Mouse (Mus musculus): Measurements from ENCODE around the gene Sertad1. TPM values are rescaled to one million over a fixed set of nuclear protein-coding genes. Genes with fewer than 3 reads are reported as not detected.

Sertad1 gene
- polyA plus RNA-seq, 1 experiment from 2014 or later, result 24.3 TPM

DNA sequence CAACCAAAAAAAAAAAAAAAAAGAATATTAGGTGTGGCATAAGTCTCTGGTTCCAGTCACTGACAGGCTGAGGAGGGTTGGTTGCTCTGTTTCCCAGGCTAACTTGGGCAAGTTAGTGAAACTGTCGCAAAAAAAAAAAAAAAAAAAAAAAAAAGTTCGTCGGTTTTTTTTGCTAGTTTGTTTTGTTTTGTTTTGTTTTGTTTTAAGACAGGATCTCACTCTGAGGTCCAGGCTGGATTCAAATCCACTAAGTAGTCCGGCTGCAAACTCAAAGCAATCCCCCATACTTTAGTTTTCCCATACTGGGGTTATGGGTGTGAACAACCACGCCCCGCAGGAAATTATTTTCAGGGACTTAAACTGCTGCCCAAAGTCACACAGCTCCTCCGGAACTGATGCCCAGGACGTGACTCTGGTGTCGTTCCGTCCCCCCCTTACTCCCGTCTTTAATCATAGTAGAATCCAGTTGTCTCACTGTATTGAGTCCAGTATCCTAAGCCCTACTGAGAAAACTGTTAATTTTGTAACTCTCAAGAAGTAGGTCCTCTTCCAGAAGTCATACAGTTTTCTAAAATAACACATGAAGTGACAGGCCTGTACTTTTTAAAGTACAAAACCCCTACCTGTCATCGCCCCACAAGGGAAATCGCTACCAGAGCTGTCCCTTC lies 474 bp upstream of the Sertad1 start:
- ATAC-seq (replicated peaks; ENCODE audit: insufficient number of reproducible peaks, low FRiP score, low TSS enrichment, low read depth) (0 out of 2 replicates have a peak, but pooled peaks have one; percentile 0), DNase-seq (ENCODE audit: low spot score) (peak; percentile 32)
- H3K9ac ChIP-seq (replicated peaks; ENCODE audit: low read length), result no peak overlapping the region
- H3K9me3 ChIP-seq (replicated peaks; ENCODE audit: control insufficient read depth, low read length), result no peaks in the 10 kb centered on the region
- peak overlapping the region; percentile 44 for H3K4me2 ChIP-seq (ENCODE audit: low read depth, low read length)
- WGBS, result 3% methylated on average over 13 of the region's 13 CpGs
- no peak overlapping the region for H3K27ac ChIP-seq (replicated peaks; ENCODE audit: low read depth, low read length)
- H3K27me3 ChIP-seq (ENCODE audit: control insufficient read depth, insufficient read depth, low read length), result no peaks in the 10 kb centered on the region
- peak overlapping the region; percentile 73 for H3K4me3 ChIP-seq (ENCODE audit: low read depth, low read length)
- H3K4me1 ChIP-seq (ENCODE audit: control insufficient read depth, insufficient read depth, low read length), result peaks cover 3% of the 10 kb centered on the region; the same call in 1 of the 2 replicates
- no peaks in the 10 kb centered on the region for H3K36me3 ChIP-seq (replicated peaks; ENCODE audit: control insufficient read depth, insufficient read depth, low read depth, low read length)

DNA sequence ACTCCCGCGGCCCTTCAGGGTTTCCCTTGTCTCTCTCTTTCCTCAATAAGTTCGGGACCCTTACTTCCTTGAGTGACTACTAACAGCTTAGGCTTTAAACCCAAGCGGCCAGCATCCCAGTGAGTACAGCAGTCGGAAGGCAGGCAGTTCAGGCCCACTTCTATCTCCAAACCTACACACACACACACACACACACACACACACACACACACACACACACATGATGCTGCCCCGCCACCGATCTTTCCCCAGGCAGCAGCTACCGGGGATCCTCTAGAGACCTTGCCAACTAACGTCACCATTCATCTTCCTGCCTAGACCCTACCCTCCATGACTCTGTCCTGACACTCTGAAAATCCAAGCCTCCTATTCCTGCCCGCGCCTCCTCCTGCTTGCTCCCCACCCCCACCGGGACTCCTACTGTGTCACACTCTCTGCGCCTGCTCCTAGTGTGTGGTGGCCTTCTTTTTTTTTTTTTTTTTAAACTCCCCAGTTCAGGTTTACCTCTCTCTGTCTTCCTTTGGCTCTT lies 1.1 kb downstream of the Sertad1 start:
- peak overlapping the region; percentile 95 for H3K27ac ChIP-seq (replicated peaks; ENCODE audit: low read depth, low read length)
- H3K9ac ChIP-seq (replicated peaks; ENCODE audit: low read length), result peak overlapping the region; percentile 84
- DNase-seq (ENCODE audit: low spot score), result peak; percentile 42
- H3K9me3 ChIP-seq (replicated peaks; ENCODE audit: control insufficient read depth, low read length), result no peaks in the 10 kb centered on the region
- H3K27me3 ChIP-seq (ENCODE audit: control insufficient read depth, insufficient read depth, low read length), result no peaks in the 10 kb centered on the region
- no peaks in the 10 kb centered on the region for H3K36me3 ChIP-seq (replicated peaks; ENCODE audit: control insufficient read depth, insufficient read depth, low read depth, low read length)
- H3K4me2 ChIP-seq (ENCODE audit: low read depth, low read length), result peak overlapping the region; percentile 61
- ATAC-seq (replicated peaks; ENCODE audit: insufficient number of reproducible peaks, low FRiP score, low TSS enrichment, low read depth), result no peak
- peak overlapping the region; percentile 73 for H3K4me3 ChIP-seq (ENCODE audit: low read depth, low read length)
- 2% methylated on average over 13 of the region's 13 CpGs for WGBS
- H3K4me1 ChIP-seq (ENCODE audit: control insufficient read depth, insufficient read depth, low read length), result peaks cover 3% of the 10 kb centered on the region; the same call in 1 of the 2 replicates

DNA sequence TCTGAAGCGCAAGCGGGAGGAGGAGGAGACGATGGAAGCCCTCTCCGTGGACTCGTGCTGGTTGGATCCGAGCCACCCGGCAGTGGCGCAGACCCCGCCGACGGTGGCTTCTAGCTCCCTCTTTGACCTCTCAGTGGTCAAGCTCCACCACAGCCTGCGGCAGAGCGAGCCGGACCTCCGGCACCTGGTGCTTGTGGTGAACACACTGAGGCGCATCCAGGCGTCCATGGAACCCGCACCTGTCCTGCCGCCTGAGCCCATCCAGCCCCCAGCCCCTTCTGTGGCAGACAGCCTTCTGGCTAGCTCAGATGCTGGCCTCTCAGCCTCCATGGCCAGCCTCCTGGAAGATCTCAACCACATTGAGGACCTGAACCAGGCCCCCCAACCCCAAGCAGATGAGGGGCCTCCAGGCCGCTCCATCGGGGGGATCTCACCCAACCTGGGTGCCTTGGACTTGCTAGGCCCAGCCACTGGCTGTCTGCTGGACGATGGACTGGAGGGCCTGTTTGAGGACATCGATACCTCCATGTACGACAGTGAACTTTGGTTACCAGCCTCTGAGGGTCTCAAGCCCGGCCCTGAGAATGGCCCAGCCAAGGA lies 2.7 kb downstream of the Sertad1 start:
- Histone ChIP-seq H3K27me3 (ENCODE audit: control insufficient read depth, insufficient read depth, low read length) (no peaks in the 10 kb centered on the region), H3K9ac (replicated peaks; ENCODE audit: low read length) (no peak overlapping the region), H3K9me3 (replicated peaks; ENCODE audit: control insufficient read depth, low read length) (no peaks in the 10 kb centered on the region), H3K36me3 (replicated peaks; ENCODE audit: control insufficient read depth, insufficient read depth, low read depth, low read length) (no peaks in the 10 kb centered on the region), H3K4me2 (ENCODE audit: low read depth, low read length) (no peak overlapping the region), H3K27ac (replicated peaks; ENCODE audit: low read depth, low read length) (no peak overlapping the region), H3K4me1 (ENCODE audit: control insufficient read depth, insufficient read depth, low read length) (peaks cover 3% of the 10 kb centered on the region; the same call in 1 of the 2 replicates), H3K4me3 (ENCODE audit: low read depth, low read length) (no peak overlapping the region)
- DNase-seq (ENCODE audit: low spot score) (no peak), ATAC-seq (replicated peaks; ENCODE audit: insufficient number of reproducible peaks, low FRiP score, low TSS enrichment, low read depth) (no peak)
- WGBS, result 91% methylated on average over 25 of the region's 25 CpGs

DNA sequence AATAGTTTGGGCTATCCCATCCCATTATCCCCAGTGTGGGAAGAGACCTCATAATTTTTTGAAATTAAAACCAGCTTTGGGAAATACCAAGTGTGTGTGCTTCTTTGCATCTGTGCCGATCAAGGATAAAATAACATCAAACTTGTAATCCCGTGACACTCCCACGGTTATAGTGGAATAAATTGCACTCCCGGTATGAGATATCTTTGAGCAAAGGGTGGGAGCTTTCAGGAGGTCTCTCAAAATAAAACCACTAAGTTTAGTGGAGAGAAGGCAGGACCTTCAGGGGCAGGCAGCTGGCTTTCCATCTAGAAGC lies 3.5 kb downstream of the Sertad1 start:
- Histone ChIP-seq H3K4me2 (ENCODE audit: low read depth, low read length) (peak overlapping the region; percentile 76), H3K4me1 (ENCODE audit: control insufficient read depth, insufficient read depth, low read length) (peaks cover 3% of the 10 kb centered on the region; the same call in 1 of the 2 replicates), H3K36me3 (replicated peaks; ENCODE audit: control insufficient read depth, insufficient read depth, low read depth, low read length) (no peaks in the 10 kb centered on the region), H3K9me3 (replicated peaks; ENCODE audit: control insufficient read depth, low read length) (no peaks in the 10 kb centered on the region), H3K27me3 (ENCODE audit: control insufficient read depth, insufficient read depth, low read length) (no peaks in the 10 kb centered on the region), H3K9ac (replicated peaks; ENCODE audit: low read length) (peak overlapping the region; percentile 57), H3K27ac (replicated peaks; ENCODE audit: low read depth, low read length) (peak overlapping the region; percentile 62), H3K4me3 (ENCODE audit: low read depth, low read length) (peak overlapping the region; percentile 33)
- no peak for ATAC-seq (replicated peaks; ENCODE audit: insufficient number of reproducible peaks, low FRiP score, low TSS enrichment, low read depth)
- WGBS, result 32% methylated on average over 4 of the region's 4 CpGs
- DNase-seq (ENCODE audit: low spot score), result no peak

DNA sequence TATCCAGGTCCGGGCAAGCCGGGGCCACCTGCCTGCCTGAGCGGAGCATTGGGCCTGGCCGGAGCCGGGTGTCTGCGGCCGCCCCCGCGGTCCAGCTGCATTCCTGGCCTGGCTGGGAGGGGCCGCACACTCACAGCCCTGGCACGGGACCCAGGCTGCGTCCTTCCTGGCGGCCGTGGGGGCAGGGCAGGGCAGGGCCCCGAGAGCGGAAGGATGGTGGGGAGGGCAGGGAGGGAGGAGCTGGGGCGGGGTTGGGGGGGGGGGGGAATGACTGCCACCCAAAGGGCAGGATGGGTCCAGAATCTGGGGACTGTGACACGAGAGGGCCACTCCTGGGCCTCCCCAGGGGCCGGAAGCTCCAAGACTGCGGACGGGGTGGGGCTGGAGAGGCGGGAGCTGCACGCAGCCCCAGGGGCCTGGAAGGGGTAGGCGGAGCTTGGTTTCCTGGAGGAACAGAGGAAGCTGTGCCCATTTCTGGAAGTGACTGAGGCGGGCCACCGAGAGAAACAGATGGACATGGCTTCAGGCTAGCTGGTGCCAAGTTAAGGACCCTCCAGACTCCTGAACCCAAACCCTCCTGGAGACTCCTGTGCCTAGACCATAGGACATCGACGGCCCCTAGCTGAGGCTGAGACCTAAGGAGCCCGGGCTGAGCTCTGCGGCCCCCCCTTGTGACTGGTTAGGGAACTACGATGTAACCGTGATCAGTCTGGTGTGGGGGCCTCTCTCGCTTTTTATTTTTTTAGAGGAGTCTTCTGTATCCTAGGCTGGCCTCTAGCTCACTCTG lies 4.0 kb downstream of the Sertad1 start:
- peak overlapping the region; percentile 57 for H3K9ac ChIP-seq (replicated peaks; ENCODE audit: low read length)
- H3K4me2 ChIP-seq (ENCODE audit: low read depth, low read length), result peak overlapping the region; percentile 76
- H3K27ac ChIP-seq (replicated peaks; ENCODE audit: low read depth, low read length), result peak overlapping the region; percentile 62
- H3K4me1 ChIP-seq (ENCODE audit: control insufficient read depth, insufficient read depth, low read length), result peaks cover 3% of the 10 kb centered on the region; the same call in 1 of the 2 replicates
- H3K4me3 ChIP-seq (ENCODE audit: low read depth, low read length), result peak overlapping the region; percentile 33
- H3K36me3 ChIP-seq (replicated peaks; ENCODE audit: control insufficient read depth, insufficient read depth, low read depth, low read length), result no peaks in the 10 kb centered on the region
- peak; percentile 41 for ATAC-seq (replicated peaks; ENCODE audit: insufficient number of reproducible peaks, low FRiP score, low TSS enrichment, low read depth)
- under 1% methylated on average over 23 of the region's 33 CpGs for whole genome bisulfite sequencing
- H3K27me3 ChIP-seq (ENCODE audit: control insufficient read depth, insufficient read depth, low read length), result no peaks in the 10 kb centered on the region
- DNase-seq (ENCODE audit: low spot score), result peak; percentile 84
- no peaks in the 10 kb centered on the region for H3K9me3 ChIP-seq (replicated peaks; ENCODE audit: control insufficient read depth, low read length)

DNA sequence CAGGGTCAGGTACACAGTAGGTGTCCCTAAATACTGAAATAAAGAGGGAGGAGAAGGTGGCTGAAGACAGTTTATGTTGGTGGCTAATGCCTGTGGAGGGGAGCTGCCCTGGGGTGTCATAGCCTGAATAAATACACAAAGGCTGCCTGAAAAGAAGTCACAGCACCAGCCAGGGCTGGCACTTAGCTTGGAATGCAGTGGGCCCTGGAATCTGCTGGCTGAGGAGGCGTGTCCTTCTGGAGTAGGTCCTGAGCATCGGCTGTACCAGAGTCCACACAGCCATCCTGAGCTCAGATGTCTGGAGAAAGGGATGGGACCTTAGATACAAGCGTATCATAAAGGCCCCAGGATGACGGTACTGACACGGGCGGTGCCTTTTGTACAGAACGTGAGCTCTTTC lies 5.1 kb downstream of the Sertad1 start:
- ATAC-seq (replicated peaks; ENCODE audit: insufficient number of reproducible peaks, low FRiP score, low TSS enrichment, low read depth), result no peak
- no peak for DNase-seq (ENCODE audit: low spot score)
- Histone ChIP-seq H3K27me3 (ENCODE audit: control insufficient read depth, insufficient read depth, low read length) (no peaks in the 10 kb centered on the region), H3K9me3 (replicated peaks; ENCODE audit: control insufficient read depth, low read length) (no peaks in the 10 kb centered on the region), H3K36me3 (replicated peaks; ENCODE audit: control insufficient read depth, insufficient read depth, low read depth, low read length) (no peaks in the 10 kb centered on the region), H3K4me2 (ENCODE audit: low read depth, low read length) (no peak overlapping the region), H3K4me1 (ENCODE audit: control insufficient read depth, insufficient read depth, low read length) (peaks cover 3% of the 10 kb centered on the region; the same call in 1 of the 2 replicates), H3K9ac (replicated peaks; ENCODE audit: low read length) (no peak overlapping the region), H3K27ac (replicated peaks; ENCODE audit: low read depth, low read length) (no peak overlapping the region), H3K4me3 (ENCODE audit: low read depth, low read length) (no peak overlapping the region)
- WGBS, result 71% methylated on average over 7 of the region's 7 CpGs

DNA sequence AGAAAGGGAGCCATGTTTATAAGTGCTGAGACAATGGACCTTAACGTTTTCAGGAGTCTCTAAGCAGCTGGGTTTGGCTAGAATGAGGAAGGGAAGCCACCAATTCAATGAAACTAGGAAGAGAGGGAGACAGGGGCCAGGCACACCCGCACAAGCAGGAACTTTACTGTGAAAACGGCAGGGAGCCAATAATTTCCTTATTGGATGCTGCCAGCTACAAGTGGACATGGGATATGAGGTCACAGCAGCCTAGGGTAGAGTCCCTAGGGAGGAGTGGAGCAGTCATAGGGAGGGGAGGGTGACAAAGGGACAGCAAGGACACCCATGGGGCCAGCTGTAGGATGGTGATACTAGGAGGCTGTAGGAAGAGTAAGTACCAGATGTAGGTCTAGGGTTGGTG lies 6.3 kb downstream of the Sertad1 start:
- DNase-seq (ENCODE audit: low spot score), result no peak
- no peak overlapping the region for H3K9ac ChIP-seq (replicated peaks; ENCODE audit: low read length)
- H3K27me3 ChIP-seq (ENCODE audit: control insufficient read depth, insufficient read depth, low read length), result no peaks in the 10 kb centered on the region
- H3K27ac ChIP-seq (replicated peaks; ENCODE audit: low read depth, low read length), result no peak overlapping the region
- H3K4me1 ChIP-seq (ENCODE audit: control insufficient read depth, insufficient read depth, low read length), result peaks cover 3% of the 10 kb centered on the region; the same call in 1 of the 2 replicates
- no peaks in the 10 kb centered on the region for H3K36me3 ChIP-seq (replicated peaks; ENCODE audit: control insufficient read depth, insufficient read depth, low read depth, low read length)
- H3K4me2 ChIP-seq (ENCODE audit: low read depth, low read length), result no peak overlapping the region
- no peak overlapping the region for H3K4me3 ChIP-seq (ENCODE audit: low read depth, low read length)
- no peak for ATAC-seq (replicated peaks; ENCODE audit: insufficient number of reproducible peaks, low FRiP score, low TSS enrichment, low read depth)
- no peaks in the 10 kb centered on the region for H3K9me3 ChIP-seq (replicated peaks; ENCODE audit: control insufficient read depth, low read length)
- WGBS, result 80% methylated on average over 3 of the region's 3 CpGs
